Mouse (Mus musculus) olfactory bulb, adult 2 months (tissue): Measurements from ENCODE around the gene Gpc1. TPM values are rescaled to one million over a fixed set of nuclear protein-coding genes. Genes with fewer than 3 reads are reported as not detected.

ENCODE experiments used
- H3K27ac ChIP-seq: fragments of 200-500 bp; 2 replicates; pipeline ENCODE4 v1.5.1; 2012; ENCODE audit warnings: low read depth, low read length; ENCODE audit not compliant: insufficient read depth
- H3K4me1 ChIP-seq: fragments of 200-500 bp; 2 replicates; pipeline ENCODE4 v1.6.1; 2012; ENCODE audit warnings: low read length; ENCODE audit not compliant: control insufficient read depth, insufficient read depth
- H3K4me3 ChIP-seq: fragments of 200-500 bp; 2 replicates; pipeline ENCODE4 v1.5.1; 2012; ENCODE audit warnings: mild to moderate bottlenecking, low read depth, low read length, moderate library complexity; ENCODE audit not compliant: insufficient read depth
- CTCF ChIP-seq: fragments of 200-500 bp; IDR thresholded peaks from 2 replicates; pipeline ENCODE4 v1.5.1; 2012; ENCODE audit warnings: low read depth, mild to moderate bottlenecking, low read length, moderate library complexity; ENCODE audit not compliant: insufficient read depth
- POLR2A ChIP-seq: fragments of 200-500 bp; IDR thresholded peaks from 2 replicates; pipeline ENCODE4 v1.6.1; 2012; ENCODE audit warnings: mild to moderate bottlenecking, low read depth, low read length, moderate library complexity; ENCODE audit not compliant: insufficient read depth
- WGBS: fragments of 180-500 bp; shearing (Covaris S2); methylation state at CpG from one replicate; pipeline ENCODE4 v1.1.7; 2018; 5-methylcytosine and 5-hydroxymethylcytosine counted together
- polyA plus RNA-seq: library from polyadenylated mRNA; stranded (reverse); fragments of >200 nt; gene quantifications from 2 replicates; pipeline ENCODE4 v1.2.4, GENCODE M21; 2012; ENCODE audit warnings: low replicate concordance; ENCODE audit not compliant: missing spikeins, insufficient read depth, insufficient read length

Gene Gpc1
- polyA plus RNA-seq, 1 experiment, result not detected

GRCm38 (mm10) chr1:92888901-92889655 lies 57.6 kb downstream of the Gpc1 start:
- TF ChIP-seq POLR2A (no peak), CTCF (no peak)
- 72% methylated on average over 7 of the region's 7 CpGs for WGBS

GRCm38 (mm10) chr1:92892791-92893190 lies 61.3 kb downstream of the Gpc1 start:
- TF ChIP-seq POLR2A, result no peak
- TF ChIP-seq CTCF, result no peak
- no peak overlapping the region for H3K27ac ChIP-seq
- no peaks in the 10 kb centered on the region for H3K4me1 ChIP-seq
- WGBS, result 67% methylated on average over 3 of the region's 3 CpGs
- no peak overlapping the region for H3K4me3 ChIP-seq

More at GRCm38 (mm10) chr1:92888901-92889655, 57.6 kb downstream of the Gpc1 start:
- H3K4me3 ChIP-seq, result no peak overlapping the region
- H3K4me1 ChIP-seq, result no peaks in the 10 kb centered on the region
- no peak overlapping the region for H3K27ac ChIP-seq

- no peaks in the 10 kb centered on the region for H3K4me1 ChIP-seq
- H3K4me3 ChIP-seq, result no peak overlapping the region
- WGBS, result 76% methylated on average over 3 of the region's 3 CpGs
- no peak overlapping the region for H3K27ac ChIP-seq
- TF ChIP-seq POLR2A (no peak), CTCF (no peak)
These were observed 62.5 kb downstream of the Gpc1 start for GRCm38 (mm10) chr1:92893896-92894295.

- TF ChIP-seq CTCF, result peak; percentile 73
- no peak for TF ChIP-seq POLR2A
- WGBS, result 15% methylated on average over 3 of the region's 3 CpGs
- Histone ChIP-seq H3K4me1 (no peaks in the 10 kb centered on the region), H3K4me3 (no peak overlapping the region), H3K27ac (no peak overlapping the region)
These were observed 63.6 kb downstream of the Gpc1 start for GRCm38 (mm10) chr1:92895089-92895488.

- no peak for TF ChIP-seq CTCF
- no peak for TF ChIP-seq POLR2A
- peak within 1 kb of the TSS; percentile 28 for H3K4me3 ChIP-seq
- peak within 1 kb of the TSS; percentile 7 for H3K27ac ChIP-seq
- WGBS, result 2% methylated on average over 15 of the region's 15 CpGs
- H3K4me1 ChIP-seq, result peaks cover 14% of the 10 kb centered on the region
These were observed 71.3 kb downstream of the Gpc1 start, which contains the start of gene Ankmy1 for GRCm38 (mm10) chr1:92902786-92903185. Gene Ankmy1, minus strand, starts transcription at chr1:92902906.

- Histone ChIP-seq H3K4me1 (peaks cover 17% of the 10 kb centered on the region), H3K27ac (0 out of 2 replicates have a peak overlapping the region, but pooled peaks have one; percentile 7), H3K4me3 (no peak overlapping the region)
- TF ChIP-seq POLR2A (no peak), CTCF (no peak)
- 26% methylated on average over 4 of the region's 4 CpGs for WGBS
These were observed 72.2 kb downstream of the Gpc1 start for GRCm38 (mm10) chr1:92903627-92904026.

- 97% methylated on average over 2 of the region's 2 CpGs for WGBS
- Histone ChIP-seq H3K4me1 (peaks cover 21% of the 10 kb centered on the region), H3K4me3 (no peak overlapping the region), H3K27ac (no peak overlapping the region)
- TF ChIP-seq POLR2A (no peak), CTCF (no peak)
These were observed 74.4 kb downstream of the Gpc1 start for GRCm38 (mm10) chr1:92905703-92906310.

- peaks cover 29% of the 10 kb centered on the region for H3K4me1 ChIP-seq
These were observed 75.6 kb downstream of the Gpc1 start, which contains the start of gene Dusp28 for GRCm38 (mm10) chr1:92906779-92907631. Gene Dusp28, plus strand, starts transcription at chr1:92906981.

More at GRCm38 (mm10) chr1:92906779-92907631, 75.6 kb downstream of the Gpc1 start, which contains the start of gene Dusp28:
- under 1% methylated on average over 80 of the region's 81 CpGs for WGBS
- Histone ChIP-seq H3K4me3 (peak within 1 kb of the TSS; percentile 66), H3K27ac (peak within 1 kb of the TSS; percentile 76)
- peak; percentile 92 for TF ChIP-seq POLR2A
- TF ChIP-seq CTCF, result peak; percentile 21; the same call in 1 of the 2 replicates
